Mouse (Mus musculus) neural tube, embryonic 12.5 days (tissue): ENCODE results near the gene Dscaml1. TPM values are rescaled to one million over a fixed set of nuclear protein-coding genes. Genes with fewer than 3 reads are reported as not detected.

Experiments
- ATAC-seq: fragments of 200-750 bp; cut with Nextera tagmentation; 2 replicates; pipeline ENCODE4 v1.8.0; 2017; ENCODE audit warnings: low read depth, mild to moderate bottlenecking, moderate TSS enrichment, moderate library complexity; ENCODE audit not compliant: low FRiP score
- H3K27ac ChIP-seq: fragments of 300-500 bp; sonication (generic); 2 replicates; pipeline ENCODE4 v1.5.1; 2016
- H3K27me3 ChIP-seq: fragments of 300-500 bp; sonication (generic); replicated peaks from 2 replicates; pipeline ENCODE4 v1.6.1; 2016; ENCODE audit warnings: mild to moderate bottlenecking
- H3K36me3 ChIP-seq: fragments of 300-500 bp; sonication (generic); 2 replicates; pipeline ENCODE4 v1.6.1; 2016; ENCODE audit warnings: mild to moderate bottlenecking
- H3K4me1 ChIP-seq: fragments of 300-500 bp; sonication (generic); 2 replicates; pipeline ENCODE4 v1.6.1; 2016
- H3K4me2 ChIP-seq: fragments of 300-500 bp; sonication (generic); replicated peaks from 2 replicates; pipeline ENCODE4 v1.6.1; 2016; ENCODE audit warnings: mild to moderate bottlenecking
- H3K4me3 ChIP-seq: fragments of 300-500 bp; sonication (generic); 2 replicates; pipeline ENCODE4 v1.5.1; 2016
- H3K9ac ChIP-seq: fragments of 300-500 bp; sonication (generic); 2 replicates; pipeline ENCODE4 v1.6.1; 2016; ENCODE audit warnings: mild to moderate bottlenecking
- H3K9me3 ChIP-seq: fragments of 300-500 bp; sonication (generic); 2 replicates; pipeline ENCODE4 v1.6.1; 2016; ENCODE audit warnings: mild to moderate bottlenecking
- WGBS: fragments of 180-500 bp; shearing (Covaris S2); methylation state at CpG from one replicate; pipeline ENCODE4 v1.1.7; 2016; 5-methylcytosine and 5-hydroxymethylcytosine counted together
- polyA plus RNA-seq: library from polyadenylated mRNA; unstranded; fragments of >200 nt; fragmentation: Nextera tagmentation; extraction: Ambion mirVana; gene quantifications from 2 replicates; pipeline ENCODE4 v1.2.1, GENCODE M21; 2016

The Dscaml1 gene
- polyA plus RNA-seq, 1 experiment from 2014 or later: 6.5 TPM

- peak; percentile 48; the same call in 1 of the 2 replicates for ATAC-seq
- no peak overlapping the region for H3K9ac ChIP-seq
- no peaks in the 10 kb centered on the region for H3K27me3 ChIP-seq
- 49% methylated on average over 2 of the region's 2 CpGs for WGBS
- 0 out of 2 replicates have a peak overlapping the region, but pooled peaks have one; percentile 57 for H3K27ac ChIP-seq
- H3K4me3 ChIP-seq: no peak overlapping the region
- no peaks in the 10 kb centered on the region for H3K36me3 ChIP-seq
- H3K9me3 ChIP-seq: no peaks in the 10 kb centered on the region
- H3K4me2 ChIP-seq: peak overlapping the region; percentile 14
- H3K4me1 ChIP-seq: peaks cover 13% of the 10 kb centered on the region
Measured at GRCm38 (mm10) chr9:45633036-45633435, 206.6 kb downstream of the Dscaml1 start.

DNA sequence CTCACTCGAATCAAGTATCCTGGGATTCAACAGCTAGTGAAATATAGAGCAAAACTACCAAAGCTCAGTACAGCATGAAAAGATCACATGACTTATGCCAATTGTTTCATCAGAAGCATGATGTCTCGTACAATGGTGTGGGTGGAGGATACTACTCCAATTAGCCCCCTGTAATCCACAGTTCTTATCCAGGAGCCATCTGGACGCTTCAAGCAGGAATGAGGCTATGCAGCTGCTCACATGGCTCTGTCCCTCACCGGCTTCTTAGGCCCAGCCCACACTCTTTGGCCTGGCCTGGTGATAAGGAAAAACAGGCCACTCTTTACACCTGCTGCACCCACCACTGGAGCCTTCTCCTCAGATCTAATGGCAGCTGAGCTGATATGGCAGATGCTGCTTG, 208.6 kb downstream of the Dscaml1 start:
- Histone ChIP-seq H3K27me3 (no peaks in the 10 kb centered on the region), H3K4me3 (no peak overlapping the region), H3K36me3 (no peaks in the 10 kb centered on the region), H3K9me3 (0 out of 2 replicates have a peak, but pooled peaks cover 4% of the 10 kb centered on the region), H3K9ac (no peak overlapping the region), H3K27ac (no peak overlapping the region), H3K4me2 (no peak overlapping the region), H3K4me1 (peaks cover 13% of the 10 kb centered on the region)
- no peak for ATAC-seq
- 74% methylated on average over 4 of the region's 4 CpGs for WGBS

DNA sequence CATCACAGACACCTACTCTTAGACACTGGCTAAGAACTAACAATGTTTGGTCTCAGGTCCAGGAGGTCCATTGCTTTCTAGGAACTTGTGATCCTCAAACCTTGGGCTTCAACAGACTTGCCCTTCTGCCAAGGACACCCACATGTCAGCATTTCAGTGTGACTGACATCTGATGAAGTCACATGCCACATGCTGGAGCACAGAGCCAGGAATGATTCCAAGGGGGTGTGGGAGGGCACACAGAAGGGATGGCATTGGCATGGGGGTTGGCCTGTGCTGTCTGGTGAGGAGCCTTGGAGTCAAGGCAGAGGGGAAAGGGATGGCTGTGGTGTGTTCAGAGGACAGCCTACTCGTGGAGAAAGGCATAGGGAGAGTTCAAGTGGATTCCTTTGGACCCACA, 210.9 kb downstream of the Dscaml1 start:
- WGBS: 55% methylated on average over 1 of the region's 1 CpGs
- ATAC-seq: no peak
- Histone ChIP-seq H3K27me3 (no peaks in the 10 kb centered on the region), H3K9me3 (0 out of 2 replicates have a peak, but pooled peaks cover 4% of the 10 kb centered on the region), H3K27ac (no peak overlapping the region), H3K9ac (no peak overlapping the region), H3K36me3 (no peaks in the 10 kb centered on the region), H3K4me2 (no peak overlapping the region), H3K4me1 (peaks cover 14% of the 10 kb centered on the region), H3K4me3 (no peak overlapping the region)

- 76% methylated on average over 6 of the region's 6 CpGs for WGBS
- H3K9me3 ChIP-seq: 0 out of 2 replicates have a peak, but pooled peaks cover 4% of the 10 kb centered on the region
- no peaks in the 10 kb centered on the region for H3K27me3 ChIP-seq
- no peak overlapping the region for H3K4me2 ChIP-seq
- H3K27ac ChIP-seq: no peak overlapping the region
- no peak overlapping the region for H3K9ac ChIP-seq
- H3K4me1 ChIP-seq: peaks cover 4% of the 10 kb centered on the region
- ATAC-seq: no peak
- H3K36me3 ChIP-seq: no peaks in the 10 kb centered on the region
- no peak overlapping the region for H3K4me3 ChIP-seq
Measured at GRCm38 (mm10) chr9:45638184-45638917, 211.9 kb downstream of the Dscaml1 start.

DNA sequence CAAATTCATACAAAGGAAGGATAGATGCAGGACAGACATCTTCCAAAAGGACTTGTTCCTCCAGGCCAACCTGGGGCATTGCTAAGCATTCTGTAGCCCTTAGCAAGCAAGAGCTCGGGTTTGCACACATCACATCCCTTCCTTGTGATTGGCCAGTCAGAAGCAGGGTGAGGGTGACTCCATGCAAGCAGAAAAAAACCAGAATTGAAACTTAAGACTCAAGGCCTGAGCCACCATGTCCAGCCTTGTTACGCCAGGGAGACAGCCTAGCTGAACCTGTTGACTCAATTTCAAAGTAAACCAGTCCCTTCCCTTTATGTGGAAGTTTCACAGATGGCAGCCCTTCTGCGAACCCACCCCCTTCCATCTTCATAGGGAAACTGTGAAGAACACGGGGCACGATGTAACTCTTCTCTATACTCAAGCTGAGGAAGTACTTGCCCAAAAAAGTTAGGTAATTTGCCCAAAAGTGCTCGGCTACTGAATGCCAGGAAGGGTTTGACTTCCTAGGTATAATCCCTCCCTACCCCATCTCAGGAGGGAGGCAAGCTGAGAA, 218.5 kb downstream of the Dscaml1 start:
- H3K4me3 ChIP-seq: no peak overlapping the region
- H3K4me1 ChIP-seq: peaks cover 10% of the 10 kb centered on the region; the same call in 1 of the 2 replicates
- WGBS: 80% methylated on average over 6 of the region's 6 CpGs
- no peak overlapping the region for H3K27ac ChIP-seq
- no peaks in the 10 kb centered on the region for H3K9me3 ChIP-seq
- H3K9ac ChIP-seq: no peak overlapping the region
- no peaks in the 10 kb centered on the region for H3K36me3 ChIP-seq
- no peak for ATAC-seq
- no peak overlapping the region for H3K4me2 ChIP-seq
- H3K27me3 ChIP-seq: no peaks in the 10 kb centered on the region

GRCm38 (mm10) chr9:45645526-45645925, 219.1 kb downstream of the Dscaml1 start:
- Histone ChIP-seq H3K36me3 (no peaks in the 10 kb centered on the region), H3K9me3 (no peaks in the 10 kb centered on the region), H3K27ac (no peak overlapping the region), H3K4me3 (no peak overlapping the region), H3K4me2 (no peak overlapping the region), H3K4me1 (peaks cover 10% of the 10 kb centered on the region; the same call in 1 of the 2 replicates), H3K27me3 (no peaks in the 10 kb centered on the region), H3K9ac (no peak overlapping the region)
- no peak for ATAC-seq
- WGBS: 73% methylated on average over 6 of the region's 6 CpGs

- H3K27ac ChIP-seq: 0 out of 2 replicates have a peak overlapping the region, but pooled peaks have one; percentile 6
- peak; percentile 74 for ATAC-seq
- H3K9me3 ChIP-seq: no peaks in the 10 kb centered on the region
- H3K27me3 ChIP-seq: no peaks in the 10 kb centered on the region
- no peak overlapping the region for H3K4me3 ChIP-seq
- 40% methylated on average over 13 of the region's 13 CpGs for WGBS
- H3K9ac ChIP-seq: no peak overlapping the region
- no peaks in the 10 kb centered on the region for H3K36me3 ChIP-seq
- peak overlapping the region; percentile 38 for H3K4me2 ChIP-seq
- H3K4me1 ChIP-seq: peaks cover 21% of the 10 kb centered on the region
Measured at GRCm38 (mm10) chr9:45651078-45651809, 224.8 kb downstream of the Dscaml1 start.

GRCm38 (mm10) chr9:45651810-45652177, 225.4 kb downstream of the Dscaml1 start:
- ATAC-seq: 0 out of 2 replicates have a peak, but pooled peaks have one; percentile 5
- Histone ChIP-seq H3K9ac (no peak overlapping the region), H3K4me1 (peaks cover 26% of the 10 kb centered on the region), H3K4me2 (no peak overlapping the region; the same call in 1 of the 2 replicates), H3K27ac (no peak overlapping the region; the same call in 1 of the 2 replicates), H3K9me3 (no peaks in the 10 kb centered on the region), H3K4me3 (no peak overlapping the region), H3K36me3 (no peaks in the 10 kb centered on the region), H3K27me3 (no peaks in the 10 kb centered on the region)
- WGBS: 36% methylated on average over 3 of the region's 3 CpGs

- no peaks in the 10 kb centered on the region for H3K9me3 ChIP-seq
Measured at GRCm38 (mm10) chr9:45657172-45658062, 231.0 kb downstream of the Dscaml1 start.

DNA sequence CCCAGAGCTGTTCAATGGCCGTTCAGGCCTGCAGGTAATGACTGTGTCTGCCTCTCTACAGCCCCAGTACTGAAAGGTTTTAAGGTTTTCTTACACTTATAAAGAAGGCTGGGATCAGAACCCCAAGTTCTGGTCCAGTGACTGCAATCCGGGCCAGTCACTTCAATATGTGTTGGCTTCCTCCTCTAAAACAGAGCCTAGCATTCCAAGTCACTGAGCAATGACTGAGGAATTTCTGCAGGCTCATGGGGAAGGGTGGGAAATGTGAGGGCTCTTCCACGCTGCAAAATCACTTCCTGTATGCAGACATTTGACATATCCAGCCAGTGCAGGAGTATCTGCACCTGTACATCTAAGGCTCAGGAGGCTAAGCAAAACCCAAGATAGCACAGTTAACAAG, 233.8 kb downstream of the Dscaml1 start:
- Histone ChIP-seq H3K4me3 (no peak overlapping the region), H3K9ac (no peak overlapping the region), H3K36me3 (no peaks in the 10 kb centered on the region), H3K9me3 (no peaks in the 10 kb centered on the region), H3K27me3 (no peaks in the 10 kb centered on the region), H3K4me1 (peaks cover 56% of the 10 kb centered on the region), H3K27ac (no peak overlapping the region), H3K4me2 (no peak overlapping the region)
- ATAC-seq: no peak
- 78% methylated on average over 3 of the region's 3 CpGs for WGBS

More at GRCm38 (mm10) chr9:45657172-45658062, 231.0 kb downstream of the Dscaml1 start:
- peak; percentile 81 for ATAC-seq
- H3K4me3 ChIP-seq: no peak overlapping the region
- WGBS: 10% methylated on average over 8 of the region's 9 CpGs
- H3K4me1 ChIP-seq: peaks cover 28% of the 10 kb centered on the region
- peak overlapping the region; percentile 77 for H3K27ac ChIP-seq
- H3K9ac ChIP-seq: no peak overlapping the region
- H3K4me2 ChIP-seq: 0 out of 2 replicates have a peak overlapping the region, but pooled peaks have one; percentile 12
- H3K36me3 ChIP-seq: no peaks in the 10 kb centered on the region
- no peaks in the 10 kb centered on the region for H3K27me3 ChIP-seq

- no peak overlapping the region for H3K4me2 ChIP-seq
- H3K9me3 ChIP-seq: no peaks in the 10 kb centered on the region
- H3K9ac ChIP-seq: no peak overlapping the region
- H3K4me1 ChIP-seq: peaks cover 57% of the 10 kb centered on the region
- no peaks in the 10 kb centered on the region for H3K27me3 ChIP-seq
- H3K27ac ChIP-seq: no peak overlapping the region
- H3K36me3 ChIP-seq: no peaks in the 10 kb centered on the region
- WGBS: 81% methylated on average over 5 of the region's 5 CpGs
- no peak overlapping the region for H3K4me3 ChIP-seq
- ATAC-seq: no peak
Measured at GRCm38 (mm10) chr9:45662471-45662870, 236.0 kb downstream of the Dscaml1 start.
